10 mouse cellular contexts compared by ENCODE assay signal in genomic region chr17:30559536-30559935, GRCm38 (mm10). TPM values are rescaled to one million over a fixed set of nuclear protein-coding genes. Genes with fewer than 3 reads are reported as not detected.
DNase-seq lines count a peak whose midpoint lies in the region; ATAC-seq and TF ChIP-seq lines count a peak whose summit lies in the region.
"Had no signal": no experiment of that assay in that cellular context is flagged by ENCODE, and none has a peak within 500 bp of the region (broad histone marks: within the 10 kb centered on the region; RNA-seq: fewer than 3 reads in every experiment).

No protein-coding gene starts in this region.

- H3K4me1 ChIP-seq in hindbrain, embryonic 10.5 days (replicated peaks), result no peaks in the 10 kb centered on the region
- 0 out of 2 replicates have a peak, but pooled peaks cover 3% of the 10 kb centered on the region for H3K4me1 ChIP-seq in hindbrain, embryonic 13.5 days (replicated peaks)
- H3K4me1 ChIP-seq: embryonic facial prominence, embryonic 15.5 days had no signal

- H3K4me2 ChIP-seq in hindbrain, embryonic 13.5 days, result no peak overlapping the region
- H3K4me2 ChIP-seq: embryonic facial prominence, embryonic 15.5 days had no signal

- in situ Hi-C loops in Patski (cut with MboI; ENCODE audit: low pct_unique_long_range_greater_than_20kb), result loop anchor here (5.0 kb wide), 1 partner anchor 123 kb away; no protein-coding TSS in a partner anchor

- TF ChIP-seq CTCF in Patski (IDR thresholded peaks at IDR 0.05), result peak; percentile 94

- H3K4me3 ChIP-seq in hindbrain, embryonic 10.5 days, result no peak overlapping the region
- H3K4me3 ChIP-seq in hindbrain, embryonic 13.5 days, result no peak overlapping the region
- H3K4me3 ChIP-seq: embryonic facial prominence, embryonic 15.5 days had no signal

- H3K9ac ChIP-seq in hindbrain, embryonic 13.5 days, result no peak overlapping the region
- H3K9ac ChIP-seq: embryonic facial prominence, embryonic 15.5 days had no signal

- peak; percentile 36 for DNase-seq in hindbrain, embryonic 10.5 days (ENCODE audit: low spot score)
- DNase-seq in 416B (ENCODE audit: low read depth), result peak; percentile 82
- DNase-seq in Patski (ENCODE audit: low read depth, low spot score), result no peak
- peak; percentile 60 for DNase-seq in cerebellum, postnatal 36 days
- peak; percentile 64 for DNase-seq in mesoderm, embryonic 11.5 days (ENCODE audit: low read depth, low spot score)
- DNase-seq in thymus, postnatal 10 days (ENCODE audit: low spot score in 2 of 2), result peak; percentile 84 to 96

- H3K9me3 ChIP-seq in hindbrain, embryonic 10.5 days, result no peaks in the 10 kb centered on the region
- H3K9me3 ChIP-seq in hindbrain, embryonic 13.5 days, result no peaks in the 10 kb centered on the region
- H3K9me3 ChIP-seq: embryonic facial prominence, embryonic 15.5 days had no signal

- ATAC-seq in hindbrain, embryonic 13.5 days (ENCODE audit: low FRiP score), result no peak
- peak; percentile 55 for ATAC-seq in Patski
- ATAC-seq in inflammation-experienced regulatory T-cells, adult 6 months, result peak; percentile 60

- H3K36me3 ChIP-seq in hindbrain, embryonic 10.5 days, result no peaks in the 10 kb centered on the region
- no peaks in the 10 kb centered on the region for H3K36me3 ChIP-seq in hindbrain, embryonic 13.5 days
- H3K36me3 ChIP-seq: embryonic facial prominence, embryonic 15.5 days had no signal

- CTCF ChIA-PET in Patski (lab: Charles Lee), result interaction anchor here (0.7 to 3.1 kb wide), 16 partner anchors 9 to 122 kb away, joined by 3 to 21 read pairs (median 4); no protein-coding TSS in a partner anchor

- no peaks in the 10 kb centered on the region for H3K27me3 ChIP-seq in hindbrain, embryonic 10.5 days (ENCODE audit: insufficient read depth, poor library complexity, severe bottlenecking)
- H3K27me3 ChIP-seq in hindbrain, embryonic 13.5 days, result no peaks in the 10 kb centered on the region
- H3K27me3 ChIP-seq in Patski, result no peaks in the 10 kb centered on the region
- H3K27me3 ChIP-seq: embryonic facial prominence, embryonic 15.5 days had no signal

- no peak overlapping the region for H3K27ac ChIP-seq in hindbrain, embryonic 10.5 days
- no peak overlapping the region for H3K27ac ChIP-seq in hindbrain, embryonic 13.5 days
- H3K27ac ChIP-seq: embryonic facial prominence, embryonic 15.5 days; macrophage had no signal

- POLR2A ChIA-PET in Patski (lab: Charles Lee), result interaction anchor here (1.1 to 1.7 kb wide), 2 partner anchors 10 to 30 kb away, joined by 3 to 5 read pairs; no protein-coding TSS in a partner anchor

- 41% methylated on average over 3 of the region's 3 CpGs for WGBS in hindbrain, embryonic 10.5 days
- WGBS in hindbrain, embryonic 13.5 days, result 47% methylated on average over 3 of the region's 3 CpGs

RNA-seq across cellular contexts. Expression of gene Btbd9, which starts 16.8 kb away (rescaled TPM):
- polyA plus RNA-seq in hindbrain, embryonic 10.5 days (2016; fragmentation: Nextera tagmentation; extraction: Ambion mirVana), result 66.1 and 67.3 TPM in 2 replicates
- polyA plus RNA-seq in hindbrain, embryonic 13.5 days (2015; fragmentation: Nextera tagmentation; extraction: Ambion mirVana), result 149 and 150 TPM in 2 replicates
- 27.6 TPM for polyA plus RNA-seq in Patski (2021)
- 10 to 100 TPM; 41.5 to 78.0 (median 69.7) TPM for polyA plus RNA-seq in inflammation-experienced regulatory T-cells, adult 6 months (2017; shearing (Covaris generic))
